Mouse (Mus musculus) common myeloid progenitor, adult 5-6 weeks (primary cell): ENCODE results near the gene Lix1. TPM values are rescaled to one million over a fixed set of nuclear protein-coding genes. Genes with fewer than 3 reads are reported as not detected.
A peak's percentile ranks its signal among the peaks of the same experiment; 100 is the strongest.

Experiments
- ATAC-seq: replicated peaks from 2 replicates; pipeline ENCODE4 v1.8.0; 2016; ENCODE audit warnings: low read depth, mild to moderate bottlenecking, moderate TSS enrichment, inconsistent platforms; ENCODE audit not compliant: poor library complexity, severe bottlenecking
- total RNA-seq: library from RNA; stranded (forward); fragments of 200-1000, 187-1606 nt; gene quantifications from 2 replicates; pipeline ENCODE4 v1.2.3, GENCODE M21; 2017

Lix1 gene
- total RNA-seq, 1 experiment from 2014 or later: not detected

DNA sequence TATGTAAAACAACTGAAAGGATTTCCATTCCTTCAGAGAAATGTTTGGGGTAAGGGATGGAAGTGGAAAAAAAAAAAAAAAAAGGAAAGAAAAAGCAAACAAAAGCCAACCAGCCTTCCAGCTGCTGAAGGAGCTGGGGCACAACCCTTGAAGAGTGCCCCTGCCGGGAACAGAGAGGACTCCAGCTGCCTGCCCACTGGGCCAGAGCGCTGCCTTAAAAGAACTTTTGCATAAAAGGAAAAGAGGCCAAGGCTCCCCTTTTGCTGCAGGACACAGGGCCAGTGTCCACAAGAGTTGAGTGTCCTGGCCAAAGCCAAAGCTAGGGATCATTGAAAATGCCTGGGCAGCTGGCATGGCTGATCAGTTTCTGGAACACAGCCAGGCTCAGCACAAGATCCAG lies 7.1 kb downstream of the Lix1 start:
- no peak for ATAC-seq

DNA sequence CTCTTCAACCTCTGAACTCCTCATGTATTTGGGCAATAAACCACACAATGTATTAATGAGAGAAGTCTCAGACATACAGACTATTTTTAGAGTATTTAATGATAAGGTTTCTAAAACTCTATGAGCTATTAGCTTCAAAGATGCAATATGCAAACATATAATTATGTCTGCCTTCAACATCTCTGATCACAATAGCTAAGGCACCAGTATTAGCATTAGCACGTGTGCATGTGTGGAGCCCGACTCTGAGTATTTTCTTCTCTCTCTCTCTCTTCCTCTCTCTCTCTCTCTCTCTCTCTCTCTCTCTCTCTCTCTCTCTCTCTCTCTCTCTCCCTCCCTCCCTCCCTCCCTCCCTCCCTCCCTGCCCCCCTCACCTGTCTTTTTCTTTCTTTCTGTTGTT lies 9.0 kb downstream of the Lix1 start:
- no peak for ATAC-seq

DNA sequence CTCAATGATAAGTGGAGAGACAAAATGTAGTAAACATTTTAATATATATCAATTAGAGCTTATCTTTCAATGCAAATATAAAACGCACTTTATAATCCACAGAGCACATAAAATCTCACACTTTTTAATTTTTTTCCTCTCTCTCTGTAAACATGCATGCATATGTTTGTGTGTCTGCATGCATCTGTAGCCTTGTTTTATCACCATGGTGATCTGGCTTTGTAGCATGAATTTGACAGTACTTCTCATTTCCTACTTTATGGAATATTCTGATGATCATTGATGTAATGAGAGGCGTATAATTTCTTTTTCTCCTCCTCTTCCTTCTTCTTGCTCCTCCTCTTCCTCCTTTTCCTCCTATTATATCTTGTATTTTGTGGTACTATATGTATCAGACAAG lies 9.7 kb downstream of the Lix1 start:
- ATAC-seq: no peak

DNA sequence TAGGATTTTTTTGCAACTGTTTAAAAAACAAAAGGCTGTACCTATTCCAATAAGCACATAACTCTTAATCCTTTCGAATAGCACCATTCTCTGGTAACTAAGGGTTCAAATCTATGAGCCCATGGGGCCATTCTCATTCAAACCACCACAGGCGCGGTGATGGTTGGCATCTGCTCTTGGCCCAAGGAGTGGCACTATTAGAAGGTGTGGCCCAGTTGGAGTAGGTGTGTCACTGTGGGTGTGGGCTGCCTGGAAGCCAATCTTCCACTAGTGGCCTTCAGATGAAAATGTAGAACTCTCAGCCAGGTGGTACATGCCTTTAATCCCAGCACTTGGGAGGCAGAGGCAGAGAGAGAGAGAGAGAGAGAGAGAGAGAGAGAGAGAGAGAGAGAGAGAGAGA lies 11.7 kb downstream of the Lix1 start:
- ATAC-seq: no peak

DNA sequence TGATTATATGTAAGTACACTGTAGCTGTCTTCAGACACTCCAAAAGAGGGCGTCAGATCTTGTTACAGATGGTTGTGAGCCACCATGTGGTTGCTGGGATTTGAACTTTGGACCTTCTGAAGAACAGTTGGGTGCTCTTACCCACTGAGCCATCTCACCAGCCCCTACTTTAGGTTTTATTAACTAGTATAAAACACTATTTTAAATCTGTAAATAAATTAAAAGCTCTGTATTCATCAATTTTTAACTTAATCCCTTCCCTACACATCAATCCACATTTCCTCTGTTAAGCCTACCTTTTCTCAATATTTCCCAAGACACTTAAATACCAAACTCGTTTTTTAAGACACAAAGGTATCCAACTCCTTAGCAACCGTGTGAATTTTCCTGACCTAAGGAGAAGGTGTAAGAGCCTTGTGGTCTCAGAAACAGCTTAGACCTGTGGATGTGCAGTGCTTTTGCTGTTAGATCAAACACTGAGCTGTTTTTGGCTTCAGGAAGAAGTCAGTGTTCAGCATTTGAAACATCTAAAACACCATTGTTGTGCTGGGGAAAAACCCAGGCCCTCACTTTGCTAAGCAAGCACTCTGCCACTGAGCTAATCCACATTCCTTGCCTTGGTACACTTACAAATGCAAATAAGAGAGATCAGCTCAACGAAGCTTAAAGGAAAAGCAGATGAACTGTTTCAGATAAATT lies 22.3 kb downstream of the Lix1 start:
- no peak for ATAC-seq

DNA sequence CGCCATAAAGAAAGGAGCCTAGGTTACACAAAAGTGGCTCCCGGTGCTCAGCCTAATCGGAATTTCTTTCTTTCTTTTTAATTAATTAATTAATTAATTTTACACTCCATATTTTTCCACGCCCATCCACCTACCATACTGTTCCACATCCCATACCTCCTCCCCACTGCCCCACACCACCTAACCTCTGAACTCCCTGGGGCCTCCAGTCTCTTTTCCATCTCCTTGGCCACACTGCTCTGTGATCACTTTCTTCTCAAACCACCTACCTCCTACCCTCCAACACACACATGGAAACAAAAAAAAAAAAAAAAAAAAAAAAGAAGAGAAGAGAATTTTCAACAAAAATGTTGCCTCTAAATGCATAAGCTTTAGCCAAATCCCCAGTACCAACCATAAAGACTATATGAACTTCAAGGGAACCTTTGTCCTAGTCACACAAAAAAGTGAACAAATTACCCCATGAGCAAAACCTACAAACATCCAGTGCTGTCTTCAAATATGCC lies 22.9 kb downstream of the Lix1 start:
- no peak for ATAC-seq

DNA sequence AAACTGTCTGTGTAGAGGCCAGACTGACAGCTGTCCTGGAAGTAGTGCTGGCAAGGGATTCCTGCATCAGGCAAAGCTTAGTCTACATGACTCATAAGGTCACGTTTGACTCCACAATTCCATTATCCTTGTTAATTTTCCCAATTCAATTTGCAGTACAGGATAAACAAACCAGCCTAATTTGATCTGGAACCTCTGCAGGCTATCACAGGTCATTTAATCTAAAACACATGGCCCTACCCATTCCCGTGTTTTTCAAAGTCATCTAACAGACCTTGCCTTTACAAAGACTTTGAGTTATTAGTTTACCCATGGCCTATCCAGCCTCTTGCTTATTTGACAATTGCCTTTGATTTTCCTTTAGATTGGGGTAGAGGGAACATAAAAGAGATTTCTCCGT lies 23.4 kb downstream of the Lix1 start:
- ATAC-seq: no peak

DNA sequence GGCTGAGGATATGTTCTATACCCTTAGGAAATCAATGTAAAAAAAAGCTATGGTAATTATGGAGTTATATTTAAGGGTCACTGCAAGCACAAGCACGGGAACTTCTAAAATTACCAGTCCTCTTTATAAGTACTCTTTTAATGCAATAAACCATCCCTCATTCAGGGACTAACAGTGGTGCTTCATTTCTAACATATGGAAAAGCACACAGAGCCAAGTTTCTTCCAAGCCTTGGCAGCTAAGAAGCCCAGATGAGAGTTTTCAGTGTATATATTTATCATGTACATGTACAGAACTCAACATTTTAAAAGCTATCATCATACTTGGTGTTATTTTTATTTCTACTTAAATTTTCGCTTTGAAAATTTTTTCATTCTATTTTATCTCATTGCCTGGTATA lies 26.4 kb downstream of the Lix1 start:
- ATAC-seq: no peak

DNA sequence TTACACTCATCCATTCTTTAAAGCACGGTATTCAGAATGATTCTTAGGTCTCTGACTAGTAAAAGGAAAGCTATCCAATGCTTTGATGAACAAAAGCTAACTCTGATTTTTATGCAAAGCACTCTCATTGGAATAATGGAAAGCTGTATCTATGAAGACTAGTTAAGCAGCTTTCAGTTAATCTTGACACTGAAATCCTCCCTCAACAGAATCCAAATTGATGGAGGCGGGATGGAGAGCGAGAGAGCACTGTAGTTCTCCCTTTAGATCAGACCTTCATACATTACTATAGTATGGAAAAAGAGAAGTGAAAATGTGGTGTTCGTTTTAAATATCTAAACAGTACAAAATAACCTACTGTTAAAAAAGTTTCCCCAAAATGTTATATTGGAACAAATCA lies 31.2 kb downstream of the Lix1 start:
- no peak for ATAC-seq

DNA sequence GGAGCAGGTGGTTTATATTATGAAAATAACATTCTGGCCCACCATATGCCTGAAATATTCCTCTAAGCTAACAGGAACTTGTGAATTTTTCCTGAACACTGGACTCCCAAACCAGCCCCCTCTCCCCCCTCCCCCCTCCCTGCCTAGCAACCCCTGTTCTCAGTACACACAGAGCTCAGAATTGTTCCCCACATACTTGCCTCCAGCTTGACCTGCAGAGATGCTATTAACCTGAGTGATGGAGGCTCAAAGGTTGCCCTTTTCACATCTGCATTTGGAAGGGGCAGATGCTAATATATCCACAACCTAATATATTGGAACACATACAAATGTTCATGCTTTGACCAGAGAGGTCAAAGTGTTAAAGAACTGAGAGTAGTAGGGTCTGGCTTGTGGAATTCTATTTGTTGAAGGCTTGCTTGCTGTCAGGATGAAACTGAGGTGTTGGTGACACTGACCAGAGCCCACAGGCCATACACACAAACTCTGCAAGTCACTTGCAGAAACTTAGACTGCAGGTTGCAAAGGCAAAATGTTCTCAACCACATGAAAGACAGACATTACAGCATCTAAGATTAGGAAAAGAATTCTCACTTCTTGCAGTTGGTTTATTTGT lies 36.2 kb downstream of the Lix1 start:
- no peak for ATAC-seq

DNA sequence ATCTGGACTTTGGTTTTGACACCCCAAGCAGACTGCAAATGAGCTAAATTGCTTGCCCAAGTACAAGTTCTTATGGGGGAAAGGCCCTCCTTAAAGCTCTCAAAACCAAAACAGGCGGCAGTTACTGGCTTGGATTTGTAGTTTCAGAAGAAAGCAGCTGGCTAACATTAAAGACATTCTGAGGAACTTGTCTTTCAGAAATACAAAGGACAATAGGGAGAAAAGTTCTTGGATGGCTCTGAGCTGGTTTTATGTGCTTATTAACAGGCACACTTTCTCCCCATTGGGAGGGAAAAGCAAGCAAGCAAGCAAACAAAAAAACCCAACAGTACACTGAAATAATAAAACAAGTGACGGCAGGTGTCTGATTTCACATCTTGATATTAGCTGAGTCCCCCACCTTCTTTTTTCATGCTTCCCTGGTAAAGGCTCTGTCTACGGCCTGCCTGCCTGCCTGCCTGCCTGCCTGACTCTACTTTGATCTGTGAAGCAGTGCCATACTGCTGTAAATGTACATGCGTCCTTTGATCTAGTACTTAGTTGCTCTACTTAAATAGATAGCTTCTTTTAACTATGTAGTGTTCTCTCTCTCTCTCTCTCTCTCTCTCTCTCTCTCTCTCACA lies 39.5 kb downstream of the Lix1 start:
- ATAC-seq: no peak

DNA sequence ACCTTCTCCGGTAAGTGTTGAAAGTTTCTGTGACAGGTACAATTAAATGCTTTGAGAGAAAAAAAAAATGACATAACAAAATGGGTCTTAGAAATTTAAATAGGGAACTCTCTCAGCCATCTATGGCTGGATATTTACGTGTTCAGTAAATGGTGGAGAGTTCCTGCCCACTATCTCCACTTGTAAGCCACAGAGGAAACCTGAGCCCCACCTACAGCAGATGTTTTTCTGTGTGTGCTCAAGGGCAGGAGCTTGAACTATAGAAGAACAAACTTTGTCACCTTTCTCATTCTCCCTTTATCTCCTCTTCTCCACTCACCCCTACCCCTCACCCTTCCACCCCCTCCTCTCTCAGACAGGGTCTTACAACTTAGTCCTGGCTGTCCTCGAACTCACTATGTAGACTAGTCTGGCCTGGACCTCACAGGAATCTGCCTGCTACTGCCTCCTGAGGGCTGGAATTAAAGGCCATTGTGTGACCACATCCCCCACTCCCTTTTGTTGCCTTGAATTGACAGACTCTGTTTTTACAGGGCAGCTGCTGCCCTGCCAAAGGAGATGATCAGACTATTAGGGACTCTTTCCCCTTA lies 41.9 kb downstream of the Lix1 start:
- ATAC-seq: no peak

DNA sequence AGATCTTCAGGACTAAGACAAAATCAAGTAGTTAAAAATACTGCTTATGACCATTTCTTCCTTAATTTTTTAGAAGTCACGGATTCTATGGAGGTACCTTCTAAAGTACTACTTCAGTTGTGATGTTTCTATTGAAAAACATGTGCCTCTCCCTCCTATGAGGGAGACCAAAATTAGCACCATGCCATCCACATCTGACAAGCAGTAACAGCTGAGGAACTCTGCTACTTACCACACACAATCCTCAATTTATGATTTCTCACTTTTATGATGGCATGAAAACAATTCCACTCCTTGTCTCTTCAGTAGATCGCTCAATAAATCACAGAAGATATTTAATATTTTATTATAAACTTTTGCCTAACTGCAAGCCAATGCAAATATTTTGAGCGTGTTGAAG lies 44.2 kb downstream of the Lix1 start:
- no peak for ATAC-seq

DNA sequence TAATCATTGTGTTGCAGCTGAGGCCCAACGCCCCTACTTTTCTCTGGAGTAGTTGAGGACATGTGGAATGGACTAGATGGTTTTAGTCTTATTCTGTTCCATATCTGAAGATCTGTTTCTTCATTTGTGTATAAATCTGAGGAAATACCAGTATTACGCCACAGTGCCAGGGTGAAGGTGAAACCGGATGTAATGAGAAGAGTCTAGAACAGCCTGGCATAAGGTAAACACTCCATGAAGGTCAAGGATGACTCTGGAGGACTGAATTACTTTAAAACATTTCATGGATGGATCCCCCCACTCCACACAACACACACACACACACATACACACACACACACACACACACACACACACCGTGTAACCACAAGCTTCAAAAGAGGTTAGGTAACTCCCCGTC lies 45.3 kb downstream of the Lix1 start:
- no peak for ATAC-seq

DNA sequence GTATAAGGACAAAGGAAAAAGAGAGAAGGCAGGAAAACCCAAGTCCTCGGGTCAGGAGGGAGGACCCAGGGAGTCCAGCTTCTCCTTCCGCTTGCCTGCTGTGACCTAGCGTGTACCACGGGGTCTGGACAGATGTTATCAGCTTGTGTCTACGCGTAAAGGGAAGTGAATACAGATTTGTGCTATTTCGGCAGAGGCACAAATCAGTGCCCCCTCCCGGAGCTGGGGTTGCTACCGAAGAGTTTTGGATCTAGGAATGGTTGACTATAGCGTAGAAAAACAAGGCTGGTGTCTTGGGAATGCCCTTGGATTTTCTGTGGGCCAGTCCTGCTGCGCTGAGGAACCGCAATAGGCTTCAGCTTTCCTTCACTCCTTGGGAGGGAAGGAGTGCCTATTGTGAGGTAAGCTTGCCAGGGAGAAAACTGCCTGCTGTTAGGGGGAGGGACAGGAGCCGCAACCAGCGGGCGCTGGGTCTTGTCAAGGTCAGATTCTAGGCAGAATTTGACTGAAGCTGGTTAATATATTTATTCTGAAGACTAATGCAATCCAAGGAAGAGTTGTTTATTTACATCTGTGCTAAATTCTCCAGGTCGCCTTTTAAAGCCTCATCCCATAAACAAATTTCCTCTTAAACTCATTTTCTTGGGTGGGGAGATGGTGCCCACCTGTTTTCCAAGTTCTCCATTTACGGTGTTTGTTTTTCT lies 46.4 kb downstream of the Lix1 start:
- ATAC-seq: peak; percentile 97

DNA sequence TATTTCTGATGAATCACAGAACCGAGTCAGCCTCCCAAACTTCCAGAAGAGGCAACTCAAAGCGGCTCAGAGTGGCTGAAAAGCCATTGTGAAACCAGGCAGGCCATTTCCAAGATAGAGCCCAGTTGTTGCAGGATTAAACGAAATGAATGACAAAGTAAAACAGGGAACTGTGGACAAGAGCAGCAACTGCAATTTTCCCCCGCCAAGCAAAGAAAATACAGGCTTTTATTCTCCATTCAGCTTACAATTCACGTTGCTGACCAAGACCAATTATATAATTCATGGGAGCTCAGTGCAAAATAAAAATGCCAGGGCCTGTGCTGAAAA lies 46.9 kb downstream of the Lix1 start:
- no peak for ATAC-seq

DNA sequence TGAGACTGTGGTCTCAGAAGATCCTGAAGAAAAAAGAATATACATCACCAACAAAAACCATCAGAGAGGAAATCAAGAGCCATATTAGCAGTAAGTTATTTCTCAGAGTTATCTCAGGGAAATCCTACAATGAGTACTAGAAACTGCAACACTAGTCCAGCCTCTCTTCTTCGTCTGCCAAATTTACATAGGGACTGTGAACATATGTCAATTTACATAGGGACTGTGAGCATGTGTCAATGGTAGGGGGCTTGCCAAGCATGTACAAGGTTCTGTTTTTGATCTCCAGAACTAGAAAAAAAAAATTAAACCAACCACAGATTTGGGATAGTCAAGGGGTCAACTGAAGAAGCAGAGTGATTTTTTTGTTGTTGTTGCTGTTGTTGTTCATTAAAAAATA lies 48.6 kb downstream of the Lix1 start:
- ATAC-seq: no peak

DNA sequence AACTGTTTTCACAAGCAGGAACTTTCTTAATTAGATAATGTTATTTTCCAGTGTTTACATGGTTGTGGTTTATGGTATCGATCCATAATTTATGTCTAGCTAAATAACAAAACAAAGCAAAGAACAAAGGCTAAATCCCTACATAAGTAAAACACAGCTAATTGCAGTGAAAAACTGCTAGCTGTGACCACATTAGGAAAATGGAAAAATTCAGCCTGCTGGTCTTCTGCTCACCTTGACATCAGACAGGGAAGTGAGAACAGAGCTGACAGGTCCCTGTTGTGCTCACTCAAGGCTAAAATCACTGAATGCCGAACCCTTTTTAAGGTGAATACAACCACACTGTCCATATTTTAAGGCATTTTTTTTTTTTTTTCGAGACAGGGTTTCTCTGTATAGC lies 50.1 kb downstream of the Lix1 start:
- ATAC-seq: no peak

DNA sequence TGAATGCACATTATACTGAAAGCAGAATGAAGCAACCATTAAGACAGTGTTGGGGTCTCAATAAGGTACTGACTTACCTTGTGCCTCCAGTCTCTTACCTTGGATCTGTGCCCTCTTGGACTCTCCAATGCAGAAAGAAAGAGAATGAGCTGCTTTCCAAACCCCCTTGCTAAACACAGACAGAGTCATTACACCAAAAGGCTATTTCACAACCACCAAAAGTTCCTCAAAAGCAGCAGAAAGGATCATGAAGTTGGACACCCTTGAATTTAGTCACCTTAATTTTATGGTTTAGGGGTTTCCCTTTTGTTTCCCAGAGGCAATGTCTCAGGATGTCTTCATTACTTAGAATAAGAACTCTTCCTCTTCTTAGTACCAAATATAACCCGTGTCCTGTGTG lies 52.1 kb downstream of the Lix1 start:
- no peak for ATAC-seq

DNA sequence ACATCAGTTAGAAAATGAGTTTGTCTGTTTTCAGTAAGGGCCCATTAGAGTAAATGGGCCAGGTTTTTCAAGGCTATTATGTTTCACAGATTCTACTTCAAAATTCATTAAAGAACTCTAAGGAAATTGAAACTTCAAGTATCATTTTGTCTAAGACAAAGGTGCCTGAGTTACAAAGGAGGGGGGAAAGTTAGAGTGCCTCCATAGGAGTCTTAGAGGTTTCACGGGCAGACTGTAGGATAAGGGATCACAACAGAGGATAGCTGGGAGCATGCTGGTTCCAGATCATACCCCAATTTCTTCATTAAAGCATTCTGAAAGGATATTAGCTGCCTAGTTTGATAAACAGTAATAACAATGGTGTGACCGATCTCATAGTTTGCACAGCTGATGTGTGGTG lies 83.3 kb downstream of the Lix1 start:
- no peak for ATAC-seq
